Mouse (Mus musculus) right cerebral cortex, postnatal 10 days (tissue): ENCODE data around the gene Flii.

Experiments used
- DNase-seq, 2 experiments: peaks; one replicate each; pipeline ENCODE4 v3.0.0; 2021; ENCODE audit warnings: low spot score in 2 of 2

The Flii gene

DNA sequence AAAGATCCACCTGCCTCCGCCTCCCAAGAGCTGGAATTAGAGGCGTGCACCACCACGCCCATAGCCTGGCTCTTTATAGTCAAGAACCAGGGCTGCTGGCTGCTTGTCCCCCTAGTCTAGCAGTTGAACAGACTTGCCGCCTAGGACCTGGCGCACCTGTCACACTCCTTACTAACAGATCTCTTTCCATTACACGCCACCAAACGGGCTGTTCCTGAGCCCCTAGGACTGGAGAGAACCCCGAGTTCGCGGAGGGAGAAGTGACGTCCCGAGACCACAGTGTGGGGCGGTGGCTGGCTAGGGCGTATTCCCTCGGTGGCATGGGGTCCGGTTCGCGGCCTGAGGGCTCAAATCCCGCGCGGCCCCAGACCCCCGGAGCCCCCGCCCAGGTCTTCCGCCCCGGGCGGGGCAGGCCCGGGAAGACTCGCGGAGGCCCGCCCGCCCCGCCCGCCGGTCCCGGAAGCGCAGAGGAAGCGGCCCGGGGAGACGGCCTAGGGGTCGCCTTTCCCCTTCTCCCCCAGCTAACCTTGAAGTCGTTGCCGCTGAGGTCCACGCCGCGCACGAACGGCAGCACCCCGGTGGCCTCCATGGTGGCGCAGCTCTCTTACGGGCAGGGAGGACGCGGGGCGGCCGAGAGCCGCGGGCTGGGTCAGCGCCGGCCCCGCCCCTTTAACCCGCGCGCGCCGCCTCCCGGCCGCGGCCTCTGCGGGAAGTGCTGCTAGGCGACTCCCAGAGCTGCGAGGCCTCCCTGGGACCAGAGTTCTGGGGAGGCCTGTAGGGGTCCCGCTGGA, at the start of gene Flii:
Gene Flii (minus strand): TSS at position 663 of the 791 bp plus-strand sequence.
- DNase-seq: peak; percentile 81 to 83

DNA sequence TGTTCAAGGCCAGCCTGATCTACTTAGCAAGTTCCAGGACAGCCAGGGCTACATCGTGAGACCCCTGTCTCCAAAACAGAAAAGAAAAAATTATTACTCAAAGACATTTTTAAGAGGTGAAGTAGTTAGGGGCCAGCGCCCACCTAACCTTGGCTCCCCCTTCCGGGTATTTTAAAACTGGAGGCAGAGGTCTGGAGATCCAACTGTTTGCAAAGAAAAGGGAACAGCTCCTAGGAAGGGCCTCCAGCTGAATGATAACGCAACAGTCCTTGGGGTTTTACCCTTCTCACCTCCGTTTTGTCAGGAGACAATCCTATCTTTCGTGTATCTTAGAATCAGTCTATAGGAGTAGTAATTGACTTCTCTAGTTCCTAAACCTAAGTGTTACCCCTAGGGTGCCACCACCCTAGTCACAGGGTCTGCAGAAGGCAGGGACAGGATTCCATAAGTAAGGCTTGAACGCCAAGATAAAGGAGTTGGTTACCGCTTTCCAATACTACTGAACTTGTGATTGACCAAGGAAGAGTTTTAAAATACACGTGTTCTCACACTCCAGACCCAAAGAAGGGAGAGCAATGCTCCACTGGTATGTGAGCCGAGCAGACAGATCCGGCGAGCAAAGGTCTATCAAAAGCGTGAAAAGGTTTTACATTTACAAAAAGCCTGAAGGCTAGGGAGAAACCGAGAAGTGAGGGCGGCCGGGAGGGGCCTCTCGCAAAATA, 49.2 kb upstream of the Flii start:
- DNase-seq: no peak

DNA sequence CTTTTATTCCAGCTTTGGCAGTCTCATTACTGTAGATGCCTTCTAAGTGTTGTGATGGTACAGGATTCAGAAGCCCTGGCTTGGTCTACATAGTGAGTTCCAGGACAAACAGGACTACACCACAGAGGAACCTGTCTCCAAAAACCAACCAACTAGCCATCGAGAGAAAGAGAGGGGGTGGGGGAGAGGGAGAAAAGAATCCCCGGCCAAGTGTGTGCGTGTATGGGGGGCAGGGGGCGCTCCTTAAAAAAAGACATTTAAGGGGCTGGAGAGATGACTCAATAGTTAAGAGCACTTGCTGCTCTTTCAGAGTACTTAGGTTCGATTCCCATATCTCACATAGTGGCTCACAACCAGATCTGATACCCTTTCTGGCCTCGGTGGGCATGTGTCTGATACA, 48.5 kb upstream of the Flii start:
- no peak for DNase-seq

- no peak for DNase-seq
These were observed 47.8 kb upstream of the Flii start for GRCm38 (mm10) chr11:60774841-60775240.

- no peak for DNase-seq
These were observed 47.2 kb upstream of the Flii start for GRCm38 (mm10) chr11:60774158-60774689.

DNA sequence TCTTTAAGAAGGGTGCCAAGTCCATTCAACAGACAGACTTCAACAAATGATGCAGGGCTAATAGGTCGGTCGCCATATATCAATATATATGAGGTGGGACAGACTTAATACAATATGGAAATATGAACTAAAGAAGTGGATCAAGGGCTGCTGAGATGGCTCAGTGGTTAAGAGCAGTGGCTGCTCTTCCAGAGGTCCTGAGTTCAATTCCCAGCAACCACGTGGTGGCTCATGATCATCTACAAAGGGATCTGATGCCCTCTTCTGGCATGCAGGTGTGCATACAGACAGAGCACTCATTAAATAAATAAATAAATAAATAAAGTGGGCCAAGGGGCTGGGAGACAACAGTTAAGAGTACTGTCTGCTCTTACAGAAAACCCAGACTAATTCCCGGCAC, 45.1 kb upstream of the Flii start:
- no peak for DNase-seq

GRCm38 (mm10) chr11:60770776-60771175, 43.7 kb upstream of the Flii start:
- no peak for DNase-seq

DNA sequence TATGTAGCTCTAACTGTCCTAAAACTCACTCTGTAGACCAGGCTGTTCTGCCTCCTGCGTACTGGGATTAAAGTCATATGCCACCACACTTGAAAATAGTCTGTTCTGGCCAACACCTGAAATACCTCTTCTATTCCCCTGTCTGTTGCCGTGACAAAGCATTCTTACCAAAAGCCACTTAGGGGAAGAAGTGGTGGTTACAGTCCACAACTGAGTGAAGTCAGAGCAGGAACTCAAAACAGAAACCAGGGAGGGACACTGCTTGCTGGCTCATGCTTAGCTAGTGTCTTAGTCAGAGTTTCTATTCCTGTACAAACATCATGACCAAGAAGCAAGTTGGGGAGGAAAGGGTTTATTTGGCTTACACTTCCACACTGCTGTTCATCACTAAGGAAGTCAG, 42.3 kb upstream of the Flii start:
- no peak for DNase-seq

GRCm38 (mm10) chr11:60766969-60767368, 39.9 kb upstream of the Flii start:
- no peak for DNase-seq

DNA sequence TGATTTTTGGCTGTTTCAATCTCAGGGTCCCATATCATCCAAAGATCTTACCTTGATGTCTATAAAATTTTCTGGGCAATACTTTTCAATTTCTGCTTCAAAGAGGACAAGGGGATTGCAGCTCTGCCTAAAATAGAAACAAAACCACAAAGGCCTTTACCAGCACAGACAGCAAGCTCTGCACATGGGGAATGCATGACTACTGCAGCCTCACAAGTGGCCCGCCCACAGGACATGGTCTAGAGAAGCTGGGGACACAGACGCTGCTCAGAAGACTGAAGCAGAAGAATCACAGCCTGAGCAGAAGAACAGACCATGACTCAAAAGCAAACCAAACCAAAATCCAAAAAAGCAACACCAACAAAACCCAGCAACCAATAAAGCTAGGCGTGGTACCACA, 34.6 kb upstream of the Flii start:
- no peak for DNase-seq

DNA sequence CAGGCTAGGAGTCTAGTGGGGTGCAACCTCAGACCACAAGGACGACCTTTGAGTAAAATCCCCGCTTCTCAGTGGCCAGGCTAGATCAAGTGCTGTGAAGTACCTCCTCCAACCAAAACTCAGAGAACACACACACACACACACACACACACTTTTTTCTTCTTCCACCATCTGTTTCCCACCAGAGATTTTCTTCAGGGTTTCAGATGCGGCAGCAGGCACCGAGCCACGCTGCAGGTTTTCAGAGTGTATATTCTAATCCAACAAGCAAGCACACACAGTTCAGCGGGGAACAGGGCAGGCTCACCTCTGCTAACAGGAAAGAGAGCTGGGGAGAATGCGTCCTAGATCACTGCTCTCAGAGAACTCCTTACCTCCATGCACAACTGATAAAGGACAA, 28.5 kb upstream of the Flii start:
- DNase-seq: peak; percentile 55 to 65

- DNase-seq: no peak
These were observed 13.3 kb upstream of the Flii start for GRCm38 (mm10) chr11:60740321-60740720.

DNA sequence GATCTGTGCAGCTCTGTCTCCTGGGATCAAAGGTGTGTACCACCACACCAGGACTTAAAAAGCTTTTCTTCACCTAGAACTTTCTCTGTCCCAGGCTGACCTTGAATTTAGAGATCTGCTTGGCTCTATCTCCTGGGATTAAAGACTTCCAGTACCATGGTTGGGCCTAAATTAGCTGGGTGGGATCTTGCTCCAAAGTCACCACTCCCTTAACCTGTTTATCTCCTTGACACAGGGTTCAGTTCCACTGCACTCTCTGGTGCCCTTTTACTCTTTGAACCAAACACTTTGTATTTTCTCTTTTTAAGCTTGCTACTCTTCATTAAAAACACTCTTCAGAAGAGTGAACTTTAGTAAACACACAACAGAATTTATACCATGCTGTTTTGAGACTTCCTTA, 10.4 kb upstream of the Flii start:
- DNase-seq: no peak

GRCm38 (mm10) chr11:60736491-60736890, 9.4 kb upstream of the Flii start:
- DNase-seq: no peak

- DNase-seq: no peak
These were observed 8.1 kb upstream of the Flii start for GRCm38 (mm10) chr11:60735191-60735590.

DNA sequence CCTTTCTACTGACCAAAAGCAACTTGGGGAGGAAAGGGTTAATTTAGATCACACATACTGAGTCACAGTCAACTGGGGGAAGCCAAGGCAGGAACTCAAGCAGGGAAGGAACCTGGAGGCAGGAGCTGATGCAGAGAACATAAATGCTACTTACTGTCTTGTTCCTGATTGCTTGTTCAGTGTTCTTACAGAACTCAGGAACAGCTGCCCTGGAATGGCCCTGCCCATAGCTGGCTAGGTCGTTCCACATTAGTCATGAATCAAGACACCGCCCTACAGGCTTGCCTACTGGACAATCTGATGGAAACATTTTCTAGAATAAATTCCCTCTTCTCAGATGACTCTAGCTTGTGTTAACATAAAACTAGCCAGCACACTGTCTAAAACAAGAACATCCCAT, 7.1 kb upstream of the Flii start:
- DNase-seq: no peak

- DNase-seq: no peak
These were observed 4.2 kb upstream of the Flii start for GRCm38 (mm10) chr11:60731251-60731650.

- no peak for DNase-seq
These were observed 3.1 kb upstream of the Flii start for GRCm38 (mm10) chr11:60730169-60730568.

GRCm38 (mm10) chr11:60729217-60729641, 2.2 kb upstream of the Flii start:
- no peak for DNase-seq

DNA sequence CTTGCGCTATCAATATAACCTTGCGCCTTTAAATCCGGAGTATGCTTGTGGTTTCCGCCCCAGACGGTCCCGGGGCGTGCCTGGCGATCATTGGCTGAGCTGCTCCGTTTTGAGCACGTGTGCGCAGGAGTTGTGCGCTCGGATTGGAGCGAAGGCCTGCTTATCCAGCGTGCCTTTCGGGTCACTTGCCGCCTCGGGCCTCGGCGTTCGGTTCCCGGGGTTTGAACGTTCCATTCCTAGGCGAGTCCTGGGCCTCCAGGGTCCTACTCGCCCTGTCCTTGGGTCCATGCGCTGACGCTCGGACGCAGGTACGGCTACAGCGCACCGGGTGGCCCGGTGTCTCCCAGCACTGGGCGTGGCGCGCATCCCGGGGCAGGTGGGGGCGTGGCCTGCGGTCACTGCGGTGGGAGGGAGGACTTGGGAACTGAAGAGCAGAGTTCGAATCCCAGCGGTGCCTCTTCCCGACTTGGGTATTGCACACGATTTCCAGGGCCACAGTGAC, 1.2 kb upstream of the Flii start, which contains the start of gene Mief2:
Gene Mief2 (plus strand): TSS at position 139 of the 502 bp plus-strand sequence.
- peak; percentile 98 for DNase-seq

DNA sequence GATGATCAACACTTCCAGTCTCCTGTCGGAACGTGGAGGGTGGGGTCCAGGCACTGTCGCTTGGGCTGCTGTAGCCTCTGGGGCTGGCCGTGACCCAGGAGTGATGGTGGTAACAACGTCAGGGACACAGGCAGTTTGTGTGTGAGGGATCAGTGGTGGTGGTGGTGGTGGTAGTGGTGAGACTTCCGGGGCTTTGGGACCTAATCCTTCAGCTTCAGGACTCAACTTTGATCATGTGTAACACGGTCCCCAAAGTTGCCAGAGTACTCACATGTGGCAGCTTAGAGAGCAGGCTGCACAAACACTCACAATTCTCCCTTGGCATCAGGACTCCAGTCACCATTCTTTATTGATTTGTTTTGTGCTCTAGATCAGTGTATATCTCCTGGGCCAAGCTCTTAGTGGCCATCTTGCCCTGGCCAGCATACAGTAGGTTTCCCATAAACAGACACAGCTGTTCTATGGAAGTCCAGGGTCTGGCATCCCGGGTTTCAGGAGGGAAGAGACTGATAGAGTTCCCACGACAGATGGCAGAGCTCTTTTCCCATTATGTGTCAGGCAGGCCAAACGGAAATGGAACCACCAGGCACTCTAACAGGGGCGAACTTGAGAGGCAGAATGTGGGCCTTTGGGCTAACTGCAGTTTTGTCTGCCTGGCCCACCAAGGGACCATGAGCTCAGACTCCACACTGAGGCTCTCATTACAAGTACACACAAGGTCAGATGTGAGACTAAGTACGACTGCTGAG, 503 bp upstream of the Flii start:
- no peak for DNase-seq

DNA sequence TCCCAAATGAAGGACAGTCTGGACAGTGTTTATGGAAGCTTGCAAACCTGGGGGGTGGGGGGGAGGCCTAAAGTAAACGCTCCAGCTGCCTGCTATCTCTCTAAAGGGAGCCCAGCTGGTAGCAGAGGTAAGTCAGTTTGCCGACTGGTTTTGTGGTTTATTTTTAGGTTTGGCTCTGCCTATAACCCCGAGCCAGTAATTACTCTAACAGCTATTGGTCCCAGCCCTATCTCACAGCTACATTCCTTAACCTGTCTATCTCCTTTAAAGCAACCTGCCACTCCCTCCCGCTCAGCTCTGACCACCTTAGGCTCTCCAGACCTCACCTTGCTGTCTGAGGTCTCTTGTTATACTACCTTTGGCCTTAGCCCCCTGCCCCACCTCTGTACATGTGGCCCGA, 7.8 kb downstream of the Flii start:
- DNase-seq: no peak
